Mouse (Mus musculus) lung, postnatal 14 days (tissue): Measurements from ENCODE around the gene Srd5a1.
"Not testable (repeated sequence)": the region's sequence is repeated elsewhere in the genome, so short reads cannot be mapped to it uniquely, and the experiment has no call there.

Experiments used
- DNase-seq: peaks from one replicate; pipeline ENCODE4 v3.0.0; 2021

Srd5a1 gene

DNA sequence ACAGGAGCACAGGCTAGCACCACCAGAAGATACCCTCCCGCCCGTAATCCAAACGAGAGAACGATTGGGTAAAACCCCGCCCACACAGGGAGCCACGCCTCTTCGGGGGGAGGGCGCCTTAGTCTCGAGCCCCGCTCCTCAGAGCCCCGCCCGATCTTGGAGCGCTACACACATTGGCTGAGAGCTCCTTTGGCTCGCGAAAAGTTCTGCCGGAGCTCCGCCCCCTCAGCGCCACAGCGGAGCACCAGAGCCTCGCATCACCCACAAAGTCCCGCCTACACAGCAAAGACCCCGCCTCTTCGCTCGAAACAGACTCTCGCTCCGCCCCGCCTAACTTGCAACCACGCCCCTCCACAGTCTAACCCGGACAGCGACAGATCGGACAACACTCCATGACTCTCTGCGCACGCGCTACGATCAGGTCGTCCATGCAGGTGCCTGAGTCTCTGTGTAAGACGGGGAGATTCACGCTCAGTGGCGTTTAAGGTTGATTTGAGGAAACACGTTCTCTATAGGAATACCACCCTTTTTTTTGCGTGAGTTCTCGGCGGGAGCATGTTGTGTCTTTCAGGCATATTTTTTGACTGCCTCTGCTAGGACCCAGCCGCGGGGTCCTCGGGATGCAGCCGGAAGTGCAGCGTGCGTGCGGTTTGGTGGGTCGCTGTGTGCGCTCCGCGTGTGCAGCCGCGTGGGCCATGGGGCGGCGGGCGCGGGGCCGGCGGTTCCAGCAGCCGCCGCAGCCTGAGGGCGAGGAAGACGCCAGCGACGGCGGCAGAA is at the start of gene Srd5a1:
TSS of gene Srd5a1 (minus strand) at position 45 of the 777 bp plus-strand sequence.
- peak; percentile 99 for DNase-seq

DNA sequence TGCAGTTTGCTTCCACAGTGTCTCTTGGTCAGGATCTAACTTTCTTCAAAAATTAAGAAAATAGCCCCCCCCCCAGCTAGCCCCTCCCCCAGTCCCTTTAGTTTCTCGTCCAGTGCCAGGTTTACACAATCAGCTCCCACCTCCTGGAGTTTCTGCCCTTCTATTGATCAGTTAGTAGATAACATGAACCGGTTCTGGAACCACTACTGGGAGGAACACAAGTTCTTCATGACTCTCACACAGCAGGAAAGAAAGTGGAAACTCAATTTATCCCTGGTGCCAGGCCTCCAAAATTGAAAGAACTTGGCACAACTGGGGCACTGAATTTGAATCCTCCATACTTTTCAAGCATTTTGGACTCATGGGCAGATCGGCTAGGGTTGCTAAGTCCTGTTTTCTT is 43.3 kb upstream of the Srd5a1 start:
- no peak for DNase-seq

DNA sequence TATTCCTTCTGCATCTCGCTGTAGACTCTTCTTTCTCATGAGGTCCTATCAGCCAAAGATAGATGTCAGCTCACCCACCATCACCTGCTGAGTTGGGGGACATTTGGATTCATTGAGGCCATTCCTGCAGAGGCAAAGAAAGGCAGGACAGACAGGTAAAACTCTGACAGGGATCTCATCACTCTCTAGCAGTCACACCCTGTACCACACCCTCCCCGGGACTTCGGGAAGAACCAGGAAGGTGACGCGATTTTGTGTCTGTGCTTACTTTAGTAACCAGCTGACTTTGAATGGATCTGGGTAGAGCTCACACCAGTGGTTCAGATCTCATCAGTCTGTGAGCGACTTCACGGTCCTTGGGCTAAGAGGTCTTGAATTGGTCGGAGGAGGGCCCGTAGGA is 35.2 kb upstream of the Srd5a1 start:
- no peak for DNase-seq

DNA sequence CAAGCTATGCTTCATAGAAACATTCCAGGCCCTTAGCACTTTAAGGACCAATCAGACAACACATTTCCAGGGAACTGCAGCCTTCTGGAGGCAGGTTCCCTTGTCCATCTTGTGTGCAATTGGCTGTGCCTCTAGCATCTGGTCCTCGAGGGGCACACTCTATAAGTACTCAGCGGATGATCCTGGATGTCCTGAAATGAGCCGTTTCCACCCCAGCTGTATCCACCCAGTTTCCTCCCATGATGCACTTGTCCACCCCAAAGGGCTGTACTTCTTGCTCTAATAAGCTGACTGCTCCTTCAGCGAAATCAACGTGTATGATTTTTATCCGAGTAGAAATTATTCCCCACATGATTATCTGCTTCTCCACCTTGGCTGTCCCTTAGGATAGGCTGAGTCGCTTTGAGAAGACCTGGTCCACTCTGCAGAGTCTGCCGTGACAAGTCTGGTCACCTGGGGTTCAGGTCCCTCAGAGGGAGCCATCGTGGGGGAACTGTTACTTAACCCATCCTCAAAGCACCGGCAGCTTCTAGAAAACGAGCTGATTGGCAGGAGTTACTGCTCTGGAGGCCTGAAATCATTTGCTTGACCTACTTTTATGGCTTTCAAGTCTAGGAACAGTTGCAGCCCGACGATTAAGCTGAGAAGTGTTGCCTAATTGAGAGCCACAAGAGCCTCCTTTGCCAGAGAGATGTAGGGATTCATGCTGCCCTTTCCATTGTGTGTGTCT is 34.6 kb upstream of the Srd5a1 start:
- DNase-seq, result no peak

DNA sequence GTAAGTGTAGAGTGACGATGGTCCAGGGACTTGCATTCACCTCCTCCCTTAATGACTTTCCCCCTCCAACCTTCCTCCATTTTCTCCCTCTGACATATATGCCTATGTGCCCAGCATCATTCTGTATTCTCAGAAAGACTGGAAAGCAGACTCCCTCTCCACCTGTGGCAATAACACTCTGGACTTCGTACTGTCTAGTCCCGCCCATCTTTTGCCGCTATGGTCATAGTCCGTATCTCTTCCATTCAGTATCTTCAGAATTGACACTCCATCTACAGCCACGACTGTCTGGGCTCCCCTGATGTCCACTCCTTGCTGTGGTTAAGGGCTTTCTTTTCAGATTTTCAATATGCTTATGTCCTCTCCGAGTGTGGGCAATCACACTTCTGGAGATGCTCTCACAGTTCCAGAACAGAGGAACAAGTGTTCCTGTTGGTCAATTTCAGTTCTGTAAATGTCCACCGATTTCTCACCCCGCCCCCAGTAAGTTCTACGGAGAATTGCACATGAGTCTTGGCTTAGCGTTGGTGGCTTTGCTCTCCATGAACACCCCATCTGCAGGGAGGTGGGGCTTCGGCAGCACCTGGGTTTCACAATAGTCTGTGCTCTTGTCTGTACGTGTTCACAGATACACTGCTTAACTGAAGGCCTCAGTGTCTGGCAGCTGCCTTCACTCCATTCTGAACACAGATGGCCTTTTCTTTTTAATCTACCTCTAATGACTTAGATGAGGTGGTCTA is 33.4 kb upstream of the Srd5a1 start:
- no peak for DNase-seq

DNA sequence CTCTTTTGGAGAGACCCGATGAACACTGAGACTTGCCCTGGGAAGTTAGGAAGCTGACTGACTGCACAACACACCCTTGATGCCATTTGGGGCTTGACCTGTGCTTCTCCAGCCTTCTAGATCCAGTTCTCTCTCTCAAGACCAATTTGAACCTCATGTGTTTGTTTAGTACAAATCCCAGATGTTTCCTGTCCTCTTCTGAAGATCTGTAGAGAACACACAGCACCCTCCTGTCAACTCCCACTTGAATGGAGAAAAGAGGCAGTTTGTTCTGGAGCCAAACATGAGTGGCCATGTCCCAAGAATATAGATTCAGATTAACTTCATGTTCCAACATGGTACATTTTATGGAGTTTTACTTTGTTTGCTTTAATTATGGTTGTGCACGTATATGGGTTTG is 32.7 kb upstream of the Srd5a1 start:
- no peak for DNase-seq

DNA sequence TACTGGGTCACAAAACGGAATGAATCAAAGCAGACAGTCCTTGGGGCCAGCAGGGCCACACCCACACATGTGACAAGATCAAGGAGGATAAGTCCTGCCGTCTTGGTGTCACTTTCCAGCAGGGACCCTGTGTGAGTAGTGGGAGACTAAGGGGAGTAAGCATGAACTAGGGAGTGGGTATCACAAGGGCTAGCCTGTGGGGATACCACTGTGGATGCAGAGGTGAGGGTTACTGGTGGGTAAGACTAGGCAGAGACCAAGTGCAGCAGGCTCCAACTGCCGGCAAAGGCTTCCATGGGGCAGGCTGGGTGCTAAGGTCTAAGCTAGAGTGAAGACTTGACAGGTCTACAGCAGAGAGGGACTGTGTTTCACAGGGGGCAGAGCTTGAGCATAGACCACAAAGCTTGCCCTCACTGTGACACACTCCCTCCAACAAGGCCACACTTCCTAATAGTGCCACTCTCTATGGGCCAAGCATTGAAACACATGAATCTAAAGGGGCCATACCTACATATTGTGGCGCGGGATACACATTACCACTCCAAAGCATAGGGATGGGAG is 31.5 kb upstream of the Srd5a1 start:
- DNase-seq, result no peak

DNA sequence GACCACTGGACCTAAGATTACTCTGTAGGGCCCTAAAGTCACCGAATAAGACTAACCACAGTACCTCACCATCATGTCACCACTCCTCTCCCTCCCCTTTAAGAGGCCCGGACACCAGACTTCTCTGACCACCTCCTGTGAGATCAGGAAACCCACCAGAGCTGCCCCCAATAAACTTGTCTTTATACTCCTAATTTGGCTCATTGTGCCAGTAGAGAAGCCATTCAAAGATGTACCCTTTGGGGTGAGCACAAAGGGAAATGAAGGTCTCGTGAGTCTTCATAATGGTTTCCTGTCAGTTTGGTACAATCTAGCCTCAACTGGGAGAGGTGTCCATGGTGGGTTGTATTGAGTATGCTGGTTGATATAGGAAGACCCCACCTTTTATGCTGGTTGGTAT is 29.8 kb upstream of the Srd5a1 start:
- DNase-seq, result no peak

DNA sequence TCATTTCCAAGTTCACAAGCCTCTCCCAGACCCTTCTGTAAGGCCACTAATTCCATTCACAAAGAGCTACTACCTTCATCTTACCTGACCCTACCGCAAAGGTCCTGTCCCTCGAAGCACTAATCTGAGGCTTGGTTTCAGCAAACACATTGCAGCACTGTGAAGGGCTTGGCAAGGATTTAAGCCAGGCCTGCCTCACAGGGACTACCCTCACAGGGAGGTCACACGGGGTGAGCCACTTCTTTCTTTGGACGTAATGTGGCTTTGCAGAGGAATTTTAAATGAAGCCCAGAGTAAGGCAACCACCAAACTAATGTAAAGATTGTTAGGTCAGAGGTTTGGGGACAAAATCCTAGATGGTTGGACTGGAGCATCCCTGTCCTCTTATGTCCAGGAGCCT is 29.3 kb upstream of the Srd5a1 start:
- no peak for DNase-seq

DNA sequence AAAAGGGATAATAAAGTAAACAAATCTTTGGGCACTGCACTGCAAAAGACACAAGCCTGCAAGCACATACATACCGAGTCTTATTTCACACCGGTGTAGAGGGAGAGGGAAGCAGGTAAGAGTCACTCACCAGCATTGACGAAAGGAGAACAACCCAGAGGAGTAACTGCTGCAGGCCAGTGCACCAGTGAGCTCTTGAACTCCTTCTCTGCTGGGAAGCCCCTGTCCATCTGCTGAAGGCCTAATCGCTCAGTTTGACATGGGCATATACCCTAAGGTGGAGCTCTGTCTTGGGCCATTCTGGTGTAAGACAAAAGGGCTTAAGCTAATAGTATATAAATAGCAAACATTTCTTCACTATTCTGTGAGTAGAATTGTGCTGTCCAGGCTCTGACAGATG is 28.9 kb upstream of the Srd5a1 start:
- DNase-seq, result no peak

DNA sequence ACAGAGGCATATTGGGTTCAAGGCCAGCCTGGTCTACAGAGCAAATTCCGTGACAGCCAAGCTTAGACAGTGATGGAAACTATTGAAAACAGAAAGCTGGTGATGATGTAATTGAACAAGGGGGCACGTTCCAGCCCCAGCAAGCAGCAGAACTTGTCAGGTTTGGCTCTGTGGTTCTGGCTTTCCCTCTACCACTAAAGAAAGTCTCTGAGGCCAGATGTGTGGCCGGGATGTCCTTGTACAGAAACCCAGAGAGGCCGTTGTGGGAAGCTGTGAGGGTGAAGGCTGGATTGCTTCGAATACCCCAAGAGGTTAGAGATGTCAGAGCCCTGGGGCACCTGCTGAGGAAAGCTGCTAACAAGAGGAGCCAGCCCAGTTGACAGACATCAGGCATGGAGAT is 28.0 kb upstream of the Srd5a1 start:
- no peak for DNase-seq

DNA sequence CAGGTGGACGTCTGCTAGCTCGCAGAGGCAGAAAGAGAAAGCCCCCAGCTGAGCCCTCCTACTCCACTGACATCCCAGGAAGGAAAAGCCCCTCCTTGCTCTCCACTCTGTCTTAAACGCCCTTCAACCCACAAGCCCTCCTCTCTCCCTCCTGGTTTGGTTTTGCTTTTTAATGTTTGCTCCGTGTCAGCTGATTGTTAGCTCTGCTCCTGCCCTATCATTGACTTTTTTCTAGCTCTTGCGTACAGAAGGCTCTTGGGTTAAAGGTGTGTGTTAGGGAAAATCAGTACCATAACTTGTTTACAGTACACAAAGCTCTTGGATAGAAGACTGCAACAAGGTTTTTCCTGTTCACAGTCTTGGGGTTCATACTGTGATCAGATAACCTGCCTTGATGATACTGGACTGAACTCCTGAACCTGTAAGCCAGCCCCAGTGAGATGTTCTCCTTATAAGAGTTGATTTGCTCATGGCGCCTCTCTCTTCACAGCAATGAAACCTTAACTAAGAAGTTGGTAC is 26.9 kb upstream of the Srd5a1 start:
- no peak for DNase-seq

DNA sequence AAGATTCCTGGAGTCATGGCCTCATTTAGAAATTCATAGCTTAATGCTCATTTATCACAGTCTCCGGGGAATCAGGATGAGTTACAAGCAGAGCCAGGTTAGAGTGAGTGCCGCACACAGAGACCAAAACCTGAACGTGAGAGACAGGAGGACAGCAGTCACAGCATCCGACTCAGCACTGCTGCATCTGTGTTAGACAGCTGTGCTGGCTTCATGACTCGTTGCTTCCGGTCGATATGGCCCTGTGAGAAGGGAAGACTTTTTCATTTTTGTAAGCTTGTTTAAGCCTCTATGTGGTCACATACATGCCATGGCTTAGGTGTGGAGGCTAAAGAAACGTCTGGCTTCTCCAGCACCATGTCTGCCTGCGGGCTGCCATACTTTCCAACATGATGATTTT is 26.4 kb upstream of the Srd5a1 start:
- no peak for DNase-seq

DNA sequence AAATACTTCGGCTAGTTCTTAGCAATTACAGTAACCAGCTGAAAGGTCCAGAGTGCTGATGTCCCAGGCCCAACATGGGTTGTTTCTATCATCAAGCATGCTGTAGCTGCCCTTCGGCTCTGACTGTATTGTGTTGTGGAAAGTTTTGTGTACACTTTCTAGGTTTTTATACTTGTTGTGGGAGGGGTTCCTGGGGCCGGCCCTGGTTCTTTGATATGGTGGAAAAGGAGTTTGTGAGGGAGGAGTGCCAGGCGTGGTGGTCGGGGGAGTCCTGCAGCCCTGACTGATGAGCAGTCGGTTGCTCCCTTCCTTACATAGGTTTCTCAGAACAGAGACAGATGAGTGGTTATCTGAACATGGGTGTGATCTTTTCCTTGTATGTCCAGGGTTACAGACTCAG is 25.6 kb upstream of the Srd5a1 start:
- no peak for DNase-seq

DNA sequence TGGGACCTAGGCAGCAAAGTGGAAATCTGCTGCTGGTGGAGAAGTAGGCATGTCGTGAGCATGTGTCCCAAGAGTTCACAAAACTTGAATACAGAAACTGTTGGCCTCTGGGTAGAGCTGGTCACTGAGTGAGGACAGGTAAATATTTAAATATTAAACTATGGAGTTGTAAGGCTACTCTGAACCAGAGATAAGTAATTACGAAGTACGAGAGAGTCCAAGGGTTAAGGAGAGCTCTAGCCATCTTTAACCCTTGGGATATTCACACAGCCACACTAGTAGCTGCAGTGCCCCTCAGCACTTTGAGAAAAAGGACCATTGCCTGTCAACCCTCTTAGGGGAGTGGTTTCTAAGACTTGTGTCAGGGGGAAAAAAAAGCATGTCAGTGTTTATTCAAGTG is 25.1 kb upstream of the Srd5a1 start:
- no peak for DNase-seq

DNA sequence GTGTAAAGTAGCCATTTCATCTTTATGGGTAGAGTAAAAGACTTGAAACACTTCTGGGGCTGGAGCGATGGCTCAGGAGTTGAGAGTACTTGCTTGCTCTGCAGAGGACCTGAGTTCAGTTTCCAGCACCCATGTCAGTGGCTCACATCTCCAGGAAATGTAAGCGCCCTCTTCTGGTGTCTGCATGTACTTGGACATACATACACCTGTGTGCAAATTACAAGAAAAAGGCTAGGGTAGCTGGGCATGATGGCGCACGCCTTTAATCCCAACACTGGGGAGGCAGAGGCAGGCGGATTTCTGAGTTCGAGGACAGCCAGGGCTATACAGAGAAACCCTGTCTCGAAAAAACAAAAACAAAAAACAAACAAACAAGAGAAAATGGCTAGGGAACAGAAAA is 24.6 kb upstream of the Srd5a1 start:
- not testable (repeated sequence) for DNase-seq

DNA sequence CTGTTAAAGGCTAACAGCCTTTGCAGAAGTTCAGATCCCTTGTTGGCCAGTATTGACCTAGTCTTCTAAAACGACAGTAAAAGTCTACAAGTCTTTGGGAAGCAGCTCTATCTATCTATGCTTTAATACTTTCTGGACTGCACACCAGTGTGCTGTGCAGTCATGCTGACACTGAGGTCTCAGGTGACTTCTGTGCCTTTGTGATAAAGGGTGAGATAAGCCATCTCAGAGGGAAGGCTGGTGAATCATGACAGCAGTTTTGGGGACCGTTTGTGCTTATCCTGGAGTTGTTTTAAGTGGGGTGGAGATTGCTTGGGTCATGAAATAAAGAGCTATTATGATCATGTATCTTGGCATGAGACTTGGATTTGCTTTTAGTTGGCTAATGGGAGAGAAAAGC is 22.7 kb upstream of the Srd5a1 start:
- no peak for DNase-seq

DNA sequence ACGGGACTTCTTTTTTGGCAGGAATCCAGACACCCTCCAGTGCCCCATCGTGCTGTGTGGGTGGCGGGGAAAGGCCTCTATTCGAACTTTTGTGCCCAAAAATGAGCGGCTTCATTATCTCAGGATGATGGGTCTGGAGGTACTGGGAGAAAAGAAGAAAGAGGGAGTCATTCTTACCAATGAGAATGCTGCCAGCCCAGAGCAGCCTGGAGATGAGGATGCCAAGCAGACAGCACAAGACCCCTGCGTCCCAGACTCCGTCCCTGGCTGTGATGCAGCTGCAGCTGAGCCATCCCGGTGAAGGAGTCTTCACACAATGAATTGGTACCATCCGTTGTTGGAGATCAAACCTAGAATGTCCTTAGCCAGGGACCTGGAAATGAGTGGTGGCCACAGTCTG is 22.3 kb upstream of the Srd5a1 start:
- no peak for DNase-seq

DNA sequence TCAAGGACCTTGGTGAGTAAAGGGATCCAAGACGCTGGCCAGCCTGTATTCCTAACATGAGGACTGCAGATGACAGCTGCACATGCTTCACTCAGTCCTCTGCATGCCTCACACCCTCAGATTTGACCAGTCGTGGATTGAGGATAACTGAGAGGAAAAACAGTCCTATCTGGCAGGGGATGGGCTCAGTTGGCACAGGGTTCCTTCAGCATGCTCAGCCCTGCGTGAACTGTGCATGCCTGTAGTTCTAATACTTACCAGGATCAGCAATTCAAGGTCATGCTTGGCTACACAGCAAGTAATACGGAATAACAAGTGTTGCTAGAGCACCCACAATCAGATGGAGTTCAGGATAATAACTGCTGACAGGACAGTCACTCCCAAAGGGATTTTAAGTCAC is 20.4 kb upstream of the Srd5a1 start:
- DNase-seq, result no peak

DNA sequence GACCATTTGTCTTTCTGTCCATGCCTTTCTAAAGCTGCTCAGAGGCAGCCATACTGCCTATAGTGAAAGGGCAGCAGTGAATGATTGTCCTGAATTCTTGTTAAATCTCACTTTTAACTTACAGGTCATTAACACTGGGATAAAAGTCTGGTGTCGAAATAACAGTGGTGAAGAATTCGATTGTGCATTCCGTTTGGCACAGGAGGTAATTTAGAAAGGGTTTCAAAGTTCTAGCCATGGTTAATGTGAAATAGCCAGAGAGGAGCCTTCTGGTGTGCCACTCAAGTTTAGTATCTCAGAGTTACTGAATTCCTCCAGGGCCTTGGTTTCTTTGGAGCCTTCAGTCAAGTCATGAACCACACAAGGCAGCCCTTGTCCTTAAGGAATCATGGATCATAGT is 19.9 kb upstream of the Srd5a1 start:
- no peak for DNase-seq

DNA sequence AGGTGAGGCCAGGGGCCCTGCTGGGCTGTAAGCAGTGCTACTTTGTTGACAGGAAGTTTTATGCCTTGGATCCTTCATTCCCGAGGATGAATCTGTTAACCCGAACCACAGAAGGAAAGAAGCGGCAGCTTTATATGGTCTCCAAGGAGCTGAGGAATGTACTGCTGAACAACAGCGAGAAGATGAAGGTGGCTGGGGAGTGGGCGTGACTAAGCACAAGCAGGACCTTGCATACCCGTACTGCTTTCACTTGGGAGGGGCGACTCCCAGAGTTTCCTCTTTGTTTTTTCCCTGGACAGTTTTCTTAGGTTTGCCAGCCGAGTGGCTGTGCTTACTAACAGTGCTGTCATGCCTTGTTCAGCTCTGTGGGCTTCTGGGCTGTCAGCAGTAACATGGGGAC is 19.3 kb upstream of the Srd5a1 start:
- no peak for DNase-seq

DNA sequence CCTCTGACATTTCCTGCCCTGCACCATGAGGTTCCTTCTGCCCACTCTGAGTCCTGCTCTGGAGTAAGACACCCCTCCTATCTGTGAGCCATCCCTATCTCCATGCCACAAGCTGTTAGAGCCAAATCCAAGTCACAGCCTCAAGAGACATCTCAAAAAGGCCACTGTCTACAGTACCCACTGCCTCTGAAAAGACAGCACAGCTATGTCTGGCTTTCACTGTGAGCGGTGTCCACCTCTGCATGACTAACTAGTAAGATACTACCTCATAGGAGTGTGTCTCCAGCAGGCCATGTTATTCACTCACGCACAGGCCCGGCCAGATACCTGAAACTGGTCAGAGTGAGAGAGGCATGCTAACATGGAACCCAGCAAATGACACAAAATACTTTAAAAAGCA is 16.7 kb upstream of the Srd5a1 start:
- DNase-seq, result no peak

DNA sequence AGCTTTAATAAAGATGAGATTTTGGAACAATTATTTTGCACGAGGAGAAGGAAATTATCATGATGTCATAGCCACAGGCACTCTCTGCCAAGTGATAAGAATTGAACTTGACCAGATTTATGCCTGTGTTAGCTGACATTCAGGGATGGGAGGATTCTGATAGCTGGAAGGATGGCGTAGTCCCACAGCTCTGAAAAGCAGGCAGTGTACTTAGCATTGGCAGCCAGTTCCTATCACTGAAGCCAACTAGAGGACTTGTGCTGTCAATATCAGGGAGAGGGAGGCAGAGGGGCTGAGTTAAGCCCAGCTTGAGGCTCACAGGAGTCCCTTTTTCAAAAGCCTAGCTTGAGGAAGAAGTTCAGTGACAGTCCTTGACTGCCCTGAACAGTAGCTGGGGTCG is 13.3 kb upstream of the Srd5a1 start:
- DNase-seq, result no peak

DNA sequence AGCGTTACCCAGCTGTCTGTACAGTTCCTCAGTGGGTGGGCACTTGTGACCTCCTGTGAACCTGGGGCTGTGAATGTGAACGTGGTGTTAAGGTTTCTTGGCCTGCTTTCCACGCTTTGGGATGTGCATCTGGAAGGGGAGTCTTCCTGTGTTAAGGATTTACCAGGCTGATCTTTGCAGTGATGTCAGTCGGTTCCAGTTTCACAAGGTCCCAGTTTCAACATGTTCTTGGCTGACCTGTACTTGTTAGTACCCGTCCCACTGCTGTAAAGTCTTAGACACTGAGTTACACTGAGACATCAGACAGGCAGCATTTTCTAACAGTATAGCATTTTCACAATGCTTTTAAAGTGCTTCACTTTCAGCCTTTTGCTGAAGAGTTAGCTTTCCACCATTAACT is 12.6 kb upstream of the Srd5a1 start:
- no peak for DNase-seq
